Mouse (Mus musculus) C2C12 (cell line): ENCODE results near the gene Pax3.
A peak's percentile ranks its signal among the peaks of the same experiment; 100 is the strongest.

Source experiments
- CTCF ChIP-seq: IDR thresholded peaks from one replicate; pipeline ENCODE4 v1.5.1; 2011; ENCODE audit not compliant: control insufficient read depth, insufficient read depth, insufficient read length
- MAX ChIP-seq: IDR thresholded peaks from one replicate; pipeline ENCODE4 v1.6.1; 2011; ENCODE audit warnings: mild to moderate bottlenecking, control low read depth

DNA sequence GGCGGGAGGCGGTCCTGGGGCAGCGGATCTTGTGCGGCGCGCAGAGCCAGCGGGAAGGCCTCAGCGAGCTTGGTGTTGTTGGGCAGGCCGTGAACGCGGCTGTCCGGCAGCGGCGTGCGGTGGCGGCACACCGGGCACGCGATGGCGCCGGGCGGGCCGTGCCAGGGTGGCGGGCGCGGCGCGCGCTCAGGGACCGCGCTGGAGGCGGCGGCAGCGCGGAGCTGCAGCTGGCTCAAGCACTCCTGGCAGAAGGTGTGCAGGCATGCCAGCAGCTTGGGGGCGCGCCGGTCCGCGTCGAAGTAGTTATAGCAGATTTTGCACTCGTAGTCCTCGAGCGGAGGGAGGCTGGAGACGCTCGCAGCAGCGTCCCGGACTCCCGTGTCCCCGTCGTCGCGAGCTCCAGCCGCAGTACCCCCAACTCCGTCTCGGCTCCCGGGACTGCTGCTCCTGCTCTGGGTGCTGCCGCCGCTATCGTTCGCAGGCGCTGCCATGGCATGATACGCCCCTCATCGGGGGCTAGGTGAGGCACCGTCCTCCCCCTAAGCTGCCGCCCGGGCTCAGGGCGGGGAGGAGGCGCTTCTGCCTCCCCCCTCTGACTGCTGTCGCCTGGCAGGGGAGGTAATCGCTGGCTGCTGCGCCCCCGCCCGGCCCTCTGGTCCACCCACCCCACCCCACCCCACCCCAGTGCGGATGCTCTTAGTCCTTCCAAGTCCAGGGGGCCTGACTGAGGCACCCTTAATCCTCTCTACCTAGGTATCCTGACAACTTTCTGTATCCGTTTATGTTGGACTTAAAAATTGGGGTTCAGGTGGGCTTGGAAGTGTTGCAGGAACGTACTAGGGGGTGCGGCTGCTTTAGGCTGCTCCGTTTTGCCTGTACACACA is 20.5 kb upstream of the Pax3 start:
- TF ChIP-seq CTCF: peak; percentile 73
- TF ChIP-seq MAX: no peak
